Mouse (Mus musculus) gastrocnemius, adult 8-10 months (tissue): ENCODE results near the gene Rab17. TPM values are rescaled to one million over a fixed set of nuclear protein-coding genes. Genes with fewer than 3 reads are reported as not detected.

Source experiments
- DNase-seq, 2 experiments: peaks; one replicate each; pipeline ENCODE4 v3.0.0; 2022; ENCODE audit warnings: low spot score in 2 of 2
- total RNA-seq, 4 experiments: library from RNA; stranded (reverse); gene quantifications; 2 replicates each; pipeline ENCODE4 v1.2.4; 2022

The Rab17 gene
- total RNA-seq, 4 experiments from 2014 or later, result not detected

DNA sequence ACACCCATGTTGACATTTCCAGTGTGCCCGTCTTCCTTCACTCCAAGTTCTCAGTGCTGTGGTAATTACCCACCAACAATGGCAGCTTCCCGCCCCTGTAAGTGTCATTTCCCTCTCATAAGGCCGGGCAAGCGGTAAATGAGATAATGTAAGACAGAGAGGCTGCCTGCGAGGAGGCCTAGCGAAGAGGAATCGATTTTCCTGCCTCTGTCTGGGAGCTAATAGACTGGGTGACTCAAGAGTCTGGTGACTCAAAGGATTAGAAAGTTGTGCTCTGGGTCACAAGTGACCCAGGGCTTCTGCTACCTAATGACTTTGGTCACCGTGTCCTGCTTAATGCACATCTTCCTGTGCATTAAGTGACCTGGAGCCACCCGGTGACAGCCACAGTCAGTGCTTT, 32.5 kb downstream of the Rab17 start:
- no peak for DNase-seq

GRCm38 (mm10) chr1:90933001-90933400, 36.5 kb downstream of the Rab17 start:
- DNase-seq, result no peak

- peak; percentile 75 to 78 for DNase-seq
These were observed 40.9 kb downstream of the Rab17 start for GRCm38 (mm10) chr1:90928575-90928934.

- no peak for DNase-seq
These were observed 41.4 kb downstream of the Rab17 start for GRCm38 (mm10) chr1:90927929-90928574.

- no peak for DNase-seq
These were observed 42.2 kb downstream of the Rab17 start for GRCm38 (mm10) chr1:90927308-90927707.

GRCm38 (mm10) chr1:90926030-90926429, 43.4 kb downstream of the Rab17 start:
- DNase-seq, result no peak

DNA sequence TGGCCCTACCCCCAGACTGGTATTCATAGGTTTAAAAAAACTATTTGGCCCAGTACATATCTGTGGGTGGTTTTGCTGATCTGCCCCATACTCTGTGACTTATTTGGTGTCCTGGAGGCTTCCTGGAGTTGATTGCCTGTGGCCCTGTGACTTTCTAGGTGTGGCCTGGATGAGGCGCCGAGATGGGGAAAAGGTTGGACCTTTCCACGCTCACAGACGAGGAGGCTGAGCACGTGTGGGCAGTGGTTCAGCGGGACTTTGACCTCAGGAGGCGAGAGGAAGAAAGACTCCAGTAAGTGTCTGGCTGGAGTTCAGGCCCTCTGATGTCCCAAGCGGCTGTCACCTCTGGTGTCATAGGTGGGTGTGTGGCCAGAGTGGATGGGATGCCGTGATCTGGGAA, 47.8 kb downstream of the Rab17 start:
- no peak for DNase-seq

GRCm38 (mm10) chr1:90917509-90917908, 52.0 kb downstream of the Rab17 start:
- DNase-seq, result no peak

DNA sequence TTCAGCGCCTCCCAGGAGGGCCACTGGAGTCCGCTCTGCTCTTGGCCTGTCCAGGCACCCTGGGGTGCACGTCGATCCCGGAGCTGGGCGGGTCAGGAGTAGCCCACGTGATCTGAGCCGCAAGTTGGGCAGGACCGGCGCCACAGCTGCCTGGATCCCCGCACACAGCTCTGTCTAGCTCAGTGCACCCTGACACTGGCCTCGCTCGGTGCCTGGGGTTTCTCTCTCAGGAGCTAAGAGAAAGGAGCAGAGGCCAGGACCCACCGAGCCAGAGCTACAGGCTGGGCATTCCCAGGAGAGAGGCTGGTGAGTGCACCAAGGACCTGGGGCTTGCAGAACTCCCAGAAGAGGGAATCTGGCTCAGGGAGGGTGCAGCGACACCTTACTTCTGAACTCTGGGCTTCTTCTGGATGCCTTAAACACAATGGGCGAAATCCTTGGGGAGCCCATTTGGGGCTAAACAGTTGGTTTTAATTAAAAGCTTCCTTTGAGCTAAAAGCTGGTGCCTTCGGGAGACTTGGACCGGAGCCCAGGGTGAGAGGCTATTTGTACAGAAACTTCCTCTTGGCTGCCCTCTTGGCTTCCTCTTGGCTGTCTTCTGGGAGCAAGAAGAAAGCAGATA, 54.4 kb downstream of the Rab17 start, which contains the start of gene Mlph:
Mlph (plus strand) TSS at position 138 of the 622 bp plus-strand sequence.
- no peak for DNase-seq

DNA sequence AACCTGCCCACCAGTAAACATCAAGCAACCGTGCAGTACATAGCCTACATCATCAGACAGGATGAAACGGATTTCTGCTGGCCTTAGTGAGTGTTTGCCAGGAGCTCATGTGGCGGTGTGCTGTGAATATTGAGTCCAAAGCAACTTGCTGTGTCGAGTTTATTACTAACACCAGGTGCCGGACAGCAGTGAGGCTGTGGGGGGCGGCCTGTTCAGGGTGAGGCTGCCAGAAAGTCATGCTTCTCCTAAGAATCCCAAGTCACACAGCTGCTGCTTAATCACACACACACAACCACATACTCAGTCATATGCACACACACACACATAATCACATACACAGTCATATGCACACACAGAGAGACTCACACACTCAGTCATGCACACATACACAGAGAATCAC, 56.2 kb downstream of the Rab17 start:
- no peak for DNase-seq

DNA sequence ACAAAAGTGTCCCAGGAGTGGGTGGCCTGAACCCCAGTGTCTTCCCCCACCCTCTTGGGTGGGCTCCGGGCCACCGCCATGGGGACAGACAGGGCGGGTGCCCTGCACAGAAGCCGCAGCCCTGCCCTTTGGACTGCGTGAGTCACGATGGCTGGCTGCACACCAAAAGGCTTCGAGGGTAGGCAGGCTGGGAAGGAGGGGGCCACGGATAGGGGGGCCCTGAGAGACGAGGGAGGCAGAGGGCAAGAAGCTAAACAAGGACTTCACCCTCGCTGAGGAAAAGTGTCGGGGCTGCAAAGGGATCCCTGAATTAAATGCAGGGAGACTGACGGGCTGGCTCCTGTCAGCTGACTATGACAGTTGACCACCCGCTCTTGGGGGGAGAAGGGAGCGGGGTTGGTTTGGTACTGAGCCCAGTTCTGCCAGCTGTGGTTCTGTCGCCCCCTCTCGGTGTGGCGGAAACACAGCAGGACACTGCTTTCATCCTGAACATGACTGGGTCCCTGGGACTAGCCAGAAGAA, 59.8 kb downstream of the Rab17 start:
- DNase-seq, result peak in 1 of 2 experiments; percentile 48

GRCm38 (mm10) chr1:90909161-90909560, 60.3 kb downstream of the Rab17 start:
- no peak for DNase-seq

Other genes starting within 250 kb of the Rab17 start
- gene Col6a3, start 125.7 kb downstream of the Rab17 start, total RNA-seq, result 10 to 100 TPM; 12.8 to 21.0 (median 16.7) TPM
- gene Mlph, start 54.6 kb downstream of the Rab17 start, total RNA-seq, result under 1 TPM; 0.27 to 0.54 (median 0.31) TPM
- gene Prlh, start 16.6 kb downstream of the Rab17 start, total RNA-seq, result not detected
- gene Lrrfip1, start 29.1 kb upstream of the Rab17 start, total RNA-seq, result 100 to 1,000 TPM; 104 to 126 (median 123) TPM
- gene Rbm44, start 175.4 kb upstream of the Rab17 start, total RNA-seq, result not detected
- gene Ramp1, start 210.2 kb upstream of the Rab17 start, total RNA-seq, result 10 to 100 TPM; 10.7 to 19.5 (median 15.8) TPM